Mouse (Mus musculus): ENCODE data around the gene Gpc1. TPM values are rescaled to one million over a fixed set of nuclear protein-coding genes. Genes with fewer than 3 reads are reported as not detected.

The Gpc1 gene
- polyA plus RNA-seq, 1 experiment from 2014 or later = 73.6 TPM

- no peaks in the 10 kb centered on the region for H3K36me3 ChIP-seq
- no peak overlapping the region for H3K27ac ChIP-seq
- H3K4me1 ChIP-seq = no peaks in the 10 kb centered on the region
- no peaks in the 10 kb centered on the region for H3K27me3 ChIP-seq
- no peaks in the 10 kb centered on the region for H3K9me3 ChIP-seq
- no peak for ATAC-seq (ENCODE audit: insufficient number of reproducible peaks, low FRiP score, low TSS enrichment, low read depth)
- H3K4me3 ChIP-seq = no peak overlapping the region
- WGBS = 77% methylated on average over 5 of the region's 5 CpGs
- H3K4me2 ChIP-seq = no peak overlapping the region
- no peak overlapping the region for H3K9ac ChIP-seq
Measured at GRCm38 (mm10) chr1:92805181-92805580, 26.3 kb upstream of the Gpc1 start.

GRCm38 (mm10) chr1:92805836-92806235, 25.6 kb upstream of the Gpc1 start:
- Histone ChIP-seq H3K9ac (no peak overlapping the region), H3K27me3 (no peaks in the 10 kb centered on the region), H3K27ac (no peak overlapping the region), H3K4me2 (no peak overlapping the region), H3K4me1 (no peaks in the 10 kb centered on the region), H3K36me3 (no peaks in the 10 kb centered on the region), H3K9me3 (no peaks in the 10 kb centered on the region), H3K4me3 (no peak overlapping the region)
- WGBS = 73% methylated on average over 2 of the region's 2 CpGs
- ATAC-seq (ENCODE audit: insufficient number of reproducible peaks, low FRiP score, low TSS enrichment, low read depth) = no peak

- ATAC-seq (ENCODE audit: insufficient number of reproducible peaks, low FRiP score, low TSS enrichment, low read depth) = no peak
- H3K4me3 ChIP-seq = no peak overlapping the region
- 76% methylated on average over 3 of the region's 3 CpGs for WGBS
- H3K27me3 ChIP-seq = no peaks in the 10 kb centered on the region
- H3K9ac ChIP-seq = no peak overlapping the region
- H3K4me2 ChIP-seq = no peak overlapping the region
- no peak overlapping the region for H3K27ac ChIP-seq
- H3K36me3 ChIP-seq = no peaks in the 10 kb centered on the region
- no peaks in the 10 kb centered on the region for H3K9me3 ChIP-seq
- no peaks in the 10 kb centered on the region for H3K4me1 ChIP-seq
Measured at GRCm38 (mm10) chr1:92806720-92807119, 24.7 kb upstream of the Gpc1 start.

GRCm38 (mm10) chr1:92809621-92810020, 21.8 kb upstream of the Gpc1 start:
- WGBS = 80% methylated on average over 4 of the region's 4 CpGs
- H3K27me3 ChIP-seq = no peaks in the 10 kb centered on the region
- no peak overlapping the region for H3K4me2 ChIP-seq
- H3K9me3 ChIP-seq = no peaks in the 10 kb centered on the region
- no peaks in the 10 kb centered on the region for H3K36me3 ChIP-seq
- no peak for ATAC-seq (ENCODE audit: insufficient number of reproducible peaks, low FRiP score, low TSS enrichment, low read depth)
- H3K4me3 ChIP-seq = no peak overlapping the region
- H3K4me1 ChIP-seq = peaks cover 7% of the 10 kb centered on the region
- no peak overlapping the region for H3K27ac ChIP-seq
- no peak overlapping the region for H3K9ac ChIP-seq

- H3K4me3 ChIP-seq = no peak overlapping the region
- H3K36me3 ChIP-seq = no peaks in the 10 kb centered on the region
- no peak for ATAC-seq (ENCODE audit: insufficient number of reproducible peaks, low FRiP score, low TSS enrichment, low read depth)
- no peaks in the 10 kb centered on the region for H3K27me3 ChIP-seq
- WGBS = 22% methylated on average over 5 of the region's 5 CpGs
- H3K9me3 ChIP-seq = no peaks in the 10 kb centered on the region
- peaks cover 18% of the 10 kb centered on the region for H3K4me1 ChIP-seq
- peak overlapping the region; percentile 84; the same call in 1 of the 2 replicates for H3K27ac ChIP-seq
- H3K4me2 ChIP-seq = no peak overlapping the region
- H3K9ac ChIP-seq = no peak overlapping the region
Measured at GRCm38 (mm10) chr1:92814319-92814718, 17.1 kb upstream of the Gpc1 start.

GRCm38 (mm10) chr1:92815100-92815499, 16.3 kb upstream of the Gpc1 start:
- 37% methylated on average over 9 of the region's 9 CpGs for WGBS
- ATAC-seq (ENCODE audit: insufficient number of reproducible peaks, low FRiP score, low TSS enrichment, low read depth) = no peak

GRCm38 (mm10) chr1:92815756-92816294, 15.6 kb upstream of the Gpc1 start:
- WGBS = 62% methylated on average over 5 of the region's 5 CpGs
- Histone ChIP-seq H3K27ac (peak overlapping the region; percentile 84), H3K36me3 (no peaks in the 10 kb centered on the region), H3K9ac (no peak overlapping the region), H3K4me1 (peaks cover 18% of the 10 kb centered on the region), H3K27me3 (no peaks in the 10 kb centered on the region), H3K4me3 (no peak overlapping the region), H3K4me2 (no peak overlapping the region), H3K9me3 (no peaks in the 10 kb centered on the region)
- ATAC-seq (ENCODE audit: insufficient number of reproducible peaks, low FRiP score, low TSS enrichment, low read depth) = peak; percentile 41; the same call in 1 of the 2 replicates

More at GRCm38 (mm10) chr1:92815100-92815499, 16.3 kb upstream of the Gpc1 start:
- H3K4me3 ChIP-seq = no peak overlapping the region
- H3K27me3 ChIP-seq = no peaks in the 10 kb centered on the region
- H3K36me3 ChIP-seq = no peaks in the 10 kb centered on the region
- H3K4me2 ChIP-seq = no peak overlapping the region
- no peaks in the 10 kb centered on the region for H3K9me3 ChIP-seq
- H3K27ac ChIP-seq = peak overlapping the region; percentile 84
- H3K4me1 ChIP-seq = peaks cover 18% of the 10 kb centered on the region
- no peak overlapping the region for H3K9ac ChIP-seq

- H3K4me3 ChIP-seq = peak overlapping the region; percentile 65
- H3K4me1 ChIP-seq = peaks cover 30% of the 10 kb centered on the region
- ATAC-seq (ENCODE audit: insufficient number of reproducible peaks, low FRiP score, low TSS enrichment, low read depth) = no peak
- peak overlapping the region; percentile 88 for H3K4me2 ChIP-seq
- no peaks in the 10 kb centered on the region for H3K27me3 ChIP-seq
- H3K9ac ChIP-seq = no peak overlapping the region
- no peaks in the 10 kb centered on the region; the same call in 1 of the 2 replicates for H3K36me3 ChIP-seq
- 4% methylated on average over 13 of the region's 13 CpGs for WGBS
- H3K27ac ChIP-seq = peak overlapping the region; percentile 93
- no peaks in the 10 kb centered on the region for H3K9me3 ChIP-seq
Measured at GRCm38 (mm10) chr1:92830626-92831187, 738 bp upstream of the Gpc1 start.

GRCm38 (mm10) chr1:92832011-92833010, 866 bp downstream of the Gpc1 start:
- H3K4me2 ChIP-seq = peak overlapping the region; percentile 88
- peak overlapping the region; percentile 65 for H3K4me3 ChIP-seq
- peak overlapping the region; percentile 83 for H3K9ac ChIP-seq
- no peak for ATAC-seq (ENCODE audit: insufficient number of reproducible peaks, low FRiP score, low TSS enrichment, low read depth)
- no peaks in the 10 kb centered on the region; the same call in 1 of the 2 replicates for H3K36me3 ChIP-seq
- WGBS = under 1% methylated on average over 60 of the region's 62 CpGs
- H3K27ac ChIP-seq = peak overlapping the region; percentile 93
- peaks cover 35% of the 10 kb centered on the region for H3K4me1 ChIP-seq
- H3K9me3 ChIP-seq = no peaks in the 10 kb centered on the region
- no peaks in the 10 kb centered on the region for H3K27me3 ChIP-seq

- Histone ChIP-seq H3K4me2 (peak overlapping the region; percentile 88; the same call in 1 of the 2 replicates), H3K27ac (no peak overlapping the region), H3K4me1 (peaks cover 49% of the 10 kb centered on the region), H3K27me3 (no peaks in the 10 kb centered on the region), H3K4me3 (no peak overlapping the region), H3K36me3 (no peaks in the 10 kb centered on the region; the same call in 1 of the 2 replicates), H3K9me3 (no peaks in the 10 kb centered on the region), H3K9ac (no peak overlapping the region)
- ATAC-seq (ENCODE audit: insufficient number of reproducible peaks, low FRiP score, low TSS enrichment, low read depth) = no peak
- 65% methylated on average over 7 of the region's 7 CpGs for WGBS
Measured at GRCm38 (mm10) chr1:92833987-92834706, 2.7 kb downstream of the Gpc1 start.

- Histone ChIP-seq H3K4me3 (no peak overlapping the region), H3K9ac (no peak overlapping the region), H3K4me2 (no peak overlapping the region), H3K27me3 (no peaks in the 10 kb centered on the region), H3K27ac (no peak overlapping the region), H3K4me1 (peaks cover 35% of the 10 kb centered on the region), H3K36me3 (peaks cover 2% of the 10 kb centered on the region), H3K9me3 (no peaks in the 10 kb centered on the region)
- no peak for ATAC-seq (ENCODE audit: insufficient number of reproducible peaks, low FRiP score, low TSS enrichment, low read depth)
- WGBS = 61% methylated on average over 14 of the region's 14 CpGs
Measured at GRCm38 (mm10) chr1:92837931-92838833, 6.7 kb downstream of the Gpc1 start.

Measured in limb, embryonic 15.5 days (tissue).